Mouse (Mus musculus): ENCODE data around the gene Supt20.
"Not testable (repeated sequence)": the region's sequence is repeated elsewhere in the genome, so short reads cannot be mapped to it uniquely, and the experiment has no call there.

The Supt20 gene

DNA sequence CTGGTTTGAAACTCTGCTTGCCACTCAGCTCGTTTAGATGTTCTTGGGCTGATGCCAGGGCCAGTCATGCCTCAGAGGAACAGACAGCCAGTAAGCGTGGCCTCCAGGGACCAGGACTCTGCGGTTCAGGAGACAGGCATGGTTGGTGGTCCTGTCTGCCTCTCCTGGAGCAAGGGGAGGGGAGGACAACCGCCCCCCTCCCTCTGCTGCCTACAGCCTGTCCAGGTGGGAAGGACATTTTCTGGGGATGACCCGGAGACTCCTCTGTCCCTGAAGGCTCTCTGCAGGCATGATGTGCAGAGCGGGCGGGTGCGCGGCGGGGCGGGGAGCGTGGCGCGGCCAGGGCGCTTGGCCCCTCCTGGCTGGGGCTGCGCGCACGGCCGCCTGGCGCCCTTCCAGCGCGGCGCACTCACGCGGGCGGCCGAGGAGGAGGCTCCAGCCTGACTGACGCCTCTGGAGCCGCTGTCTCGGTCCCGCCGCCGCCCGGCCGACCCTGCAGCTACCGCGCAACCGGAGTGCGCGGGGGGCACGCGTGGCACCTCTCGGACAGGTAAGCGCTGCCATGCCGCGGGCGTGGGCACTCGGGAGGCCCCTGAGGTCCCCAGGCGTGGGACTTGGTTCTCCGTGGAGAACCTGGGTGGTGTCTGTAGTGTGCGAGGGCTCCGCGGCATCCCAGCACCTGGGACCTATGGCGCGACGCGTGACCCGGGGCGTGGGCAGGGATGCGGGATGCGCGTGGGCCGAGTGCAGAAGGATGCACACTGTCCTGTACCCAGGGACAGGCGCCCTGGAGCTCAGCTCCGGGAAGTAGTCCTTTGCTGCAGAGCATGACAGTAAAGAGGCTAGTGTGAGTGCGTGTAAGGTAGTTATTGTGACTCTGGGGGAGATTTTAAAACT, 62.8 kb downstream of the Supt20 start, which contains the start of gene Smad9:
Gene Smad9, plus strand, starts transcription at position 438 of the 897 bp plus-strand sequence.
- H3K4me3 ChIP-seq (replicated peaks; ENCODE audit: low read length): peak within 1 kb of the TSS; percentile 84
- peaks cover 58% of the 10 kb centered on the region for H3K27me3 ChIP-seq (ENCODE audit: insufficient read depth, low read length)
- peaks cover 7% of the 10 kb centered on the region for H3K36me3 ChIP-seq (ENCODE audit: insufficient read depth, low read length)
- H3K9me3 ChIP-seq (ENCODE audit: low read length): no peaks in the 10 kb centered on the region
- H3K4me1 ChIP-seq (replicated peaks; ENCODE audit: low read depth, low read length): peaks cover 9% of the 10 kb centered on the region
- TF ChIP-seq POU5F1 (IDR thresholded peaks at IDR 0.05; ENCODE audit: borderline replicate concordance, low read length) (no peak), NANOG (IDR thresholded peaks at IDR 0.05; ENCODE audit: borderline replicate concordance, low read length) (no peak), CTCF (conservative IDR thresholded peaks at IDR 0.05; ENCODE audit: low read length) (no peak)

DNA sequence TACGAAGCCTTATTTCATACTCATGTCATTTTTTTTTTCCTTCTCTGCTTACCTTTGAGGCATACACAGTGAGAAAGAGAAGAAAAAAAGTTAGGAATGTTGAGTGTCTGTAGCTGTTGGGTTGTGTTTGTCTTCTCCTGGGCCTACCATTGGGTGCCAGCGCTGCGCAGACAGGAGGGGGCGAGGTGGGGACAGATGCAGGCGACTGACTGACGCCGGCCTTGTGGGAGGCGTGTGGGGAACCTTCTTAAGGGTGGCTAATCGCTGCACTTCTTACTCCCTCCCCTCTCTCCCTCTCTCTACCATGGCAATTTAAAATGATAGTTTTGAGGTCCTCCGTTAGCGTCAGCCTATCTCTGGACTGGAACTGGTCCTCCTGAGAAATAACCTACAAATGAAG, 63.5 kb downstream of the Supt20 start:
- H3K36me3 ChIP-seq (ENCODE audit: insufficient read depth, low read length): 0 out of 2 replicates have a peak, but pooled peaks cover 1% of the 10 kb centered on the region
- peaks cover 60% of the 10 kb centered on the region for H3K27me3 ChIP-seq (ENCODE audit: insufficient read depth, low read length)
- no peak for TF ChIP-seq POU5F1 (IDR thresholded peaks at IDR 0.05; ENCODE audit: borderline replicate concordance, low read length)
- TF ChIP-seq CTCF (conservative IDR thresholded peaks at IDR 0.05; ENCODE audit: low read length): no peak
- TF ChIP-seq NANOG (IDR thresholded peaks at IDR 0.05; ENCODE audit: borderline replicate concordance, low read length): no peak
- peak overlapping the region; percentile 84 for H3K4me3 ChIP-seq (replicated peaks; ENCODE audit: low read length)
- H3K9me3 ChIP-seq (ENCODE audit: low read length): no peaks in the 10 kb centered on the region
- peaks cover 9% of the 10 kb centered on the region for H3K4me1 ChIP-seq (replicated peaks; ENCODE audit: low read depth, low read length)

- Histone ChIP-seq H3K27me3 (ENCODE audit: insufficient read depth, low read length) (peaks cover 59% of the 10 kb centered on the region), H3K9me3 (ENCODE audit: low read length) (peaks cover 1% of the 10 kb centered on the region; the same call in 1 of the 2 replicates), H3K4me3 (replicated peaks; ENCODE audit: low read length) (no peak overlapping the region), H3K36me3 (ENCODE audit: insufficient read depth, low read length) (no peaks in the 10 kb centered on the region), H3K4me1 (replicated peaks; ENCODE audit: low read depth, low read length) (peaks cover 9% of the 10 kb centered on the region)
- TF ChIP-seq POU5F1 (IDR thresholded peaks at IDR 0.05; ENCODE audit: borderline replicate concordance, low read length) (no peak), NANOG (IDR thresholded peaks at IDR 0.05; ENCODE audit: borderline replicate concordance, low read length) (no peak), CTCF (conservative IDR thresholded peaks at IDR 0.05; ENCODE audit: low read length) (no peak)
Observed at GRCm38 (mm10) chr3:54757446-54757845, 64.8 kb downstream of the Supt20 start.

DNA sequence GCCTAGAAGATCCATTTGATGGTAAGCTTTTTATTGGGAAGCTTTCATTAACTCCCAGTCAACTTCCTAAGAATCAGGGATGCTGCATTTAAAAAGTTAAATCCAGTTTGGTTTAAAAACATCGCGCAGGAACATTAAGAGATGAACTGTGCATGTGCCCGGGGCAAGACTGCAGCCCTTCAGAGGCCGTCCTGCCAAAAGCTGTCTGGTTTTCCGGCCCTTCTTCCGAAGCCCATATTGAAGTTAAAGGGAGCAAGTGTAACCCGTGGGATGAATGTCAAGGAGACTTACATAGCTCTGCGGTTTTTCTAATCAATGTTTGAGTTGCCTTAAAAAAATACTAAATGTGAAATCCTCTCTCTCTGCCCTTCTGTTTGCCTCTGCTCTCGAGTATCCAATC, 66.6 kb downstream of the Supt20 start:
- H3K27me3 ChIP-seq (ENCODE audit: insufficient read depth, low read length): peaks cover 47% of the 10 kb centered on the region
- H3K4me1 ChIP-seq (replicated peaks; ENCODE audit: low read depth, low read length): peaks cover 15% of the 10 kb centered on the region
- H3K4me3 ChIP-seq (replicated peaks; ENCODE audit: low read length): no peak overlapping the region
- TF ChIP-seq NANOG (IDR thresholded peaks at IDR 0.05; ENCODE audit: borderline replicate concordance, low read length): no peak
- no peak for TF ChIP-seq POU5F1 (IDR thresholded peaks at IDR 0.05; ENCODE audit: borderline replicate concordance, low read length)
- no peak for TF ChIP-seq CTCF (conservative IDR thresholded peaks at IDR 0.05; ENCODE audit: low read length)
- no peaks in the 10 kb centered on the region for H3K36me3 ChIP-seq (ENCODE audit: insufficient read depth, low read length)
- H3K9me3 ChIP-seq (ENCODE audit: low read length): peaks cover 4% of the 10 kb centered on the region; the same call in 1 of the 2 replicates

DNA sequence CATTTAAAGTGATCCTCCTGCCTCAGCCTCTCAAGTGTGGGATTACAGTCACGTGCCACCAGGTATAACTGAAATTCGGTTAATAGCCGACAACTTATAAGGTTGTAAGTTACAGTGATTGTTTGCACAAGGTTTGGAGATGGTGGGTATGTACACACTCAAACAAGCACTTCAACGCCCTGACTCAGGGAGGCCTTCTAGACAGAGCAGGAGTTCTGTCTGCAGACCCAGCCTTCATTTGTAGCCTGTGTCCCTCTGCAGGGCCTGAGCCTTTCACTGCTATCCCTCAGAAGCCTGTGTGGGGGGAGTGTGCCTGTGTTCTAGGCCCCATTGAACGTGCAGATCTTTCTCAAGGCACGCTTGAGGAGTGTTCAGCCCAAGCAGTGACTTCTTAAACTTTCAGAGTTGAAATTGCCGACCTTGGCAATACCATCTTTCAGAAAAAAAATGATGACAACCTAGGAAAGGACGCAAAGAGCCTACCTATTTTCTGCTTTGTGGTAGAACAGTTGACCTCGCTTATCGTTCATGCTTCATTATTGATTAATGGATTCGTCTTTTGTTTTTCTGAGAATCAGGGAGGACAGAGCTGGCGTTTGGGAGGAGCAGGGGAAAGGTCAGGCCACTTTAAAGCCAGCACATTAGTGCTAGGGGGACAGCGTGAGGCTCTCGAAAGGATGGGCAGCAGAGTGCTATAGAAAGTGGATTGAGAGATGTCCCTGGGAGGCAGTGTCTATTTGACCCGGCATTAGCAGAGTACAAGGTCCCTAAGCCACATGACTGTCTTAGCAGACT, 67.9 kb downstream of the Supt20 start:
- Histone ChIP-seq H3K9me3 (ENCODE audit: low read length) (peaks cover 4% of the 10 kb centered on the region; the same call in 1 of the 2 replicates), H3K27me3 (ENCODE audit: insufficient read depth, low read length) (peaks cover 39% of the 10 kb centered on the region), H3K4me1 (replicated peaks; ENCODE audit: low read depth, low read length) (peaks cover 21% of the 10 kb centered on the region), H3K4me3 (replicated peaks; ENCODE audit: low read length) (no peak overlapping the region), H3K36me3 (ENCODE audit: insufficient read depth, low read length) (no peaks in the 10 kb centered on the region)
- TF ChIP-seq NANOG (IDR thresholded peaks at IDR 0.05; ENCODE audit: borderline replicate concordance, low read length) (no peak), CTCF (conservative IDR thresholded peaks at IDR 0.05; ENCODE audit: low read length) (no peak), POU5F1 (IDR thresholded peaks at IDR 0.05; ENCODE audit: borderline replicate concordance, low read length) (no peak)

DNA sequence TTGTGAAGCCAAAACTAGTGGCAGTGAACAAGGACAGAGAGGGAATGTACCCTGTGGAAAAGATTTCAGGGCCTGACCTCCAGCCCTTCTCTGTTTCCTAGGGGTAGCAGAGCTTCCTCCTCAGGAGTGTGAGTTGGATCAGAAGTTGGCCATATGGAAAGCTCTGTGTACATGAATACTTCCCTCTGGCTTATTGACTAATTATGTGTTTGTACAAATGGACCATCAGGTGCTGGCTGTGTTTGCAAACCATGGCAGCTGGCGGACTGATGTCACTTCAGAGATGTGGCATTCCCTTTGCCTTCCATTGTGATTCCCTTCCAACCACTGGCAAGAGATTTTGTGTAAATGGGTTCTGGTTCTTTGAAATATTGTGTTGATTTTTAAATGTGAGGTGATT, 68.7 kb downstream of the Supt20 start:
- Histone ChIP-seq H3K9me3 (ENCODE audit: low read length) (peaks cover 7% of the 10 kb centered on the region; the same call in 1 of the 2 replicates), H3K27me3 (ENCODE audit: insufficient read depth, low read length) (peaks cover 32% of the 10 kb centered on the region), H3K4me3 (replicated peaks; ENCODE audit: low read length) (no peak overlapping the region), H3K36me3 (ENCODE audit: insufficient read depth, low read length) (no peaks in the 10 kb centered on the region), H3K4me1 (replicated peaks; ENCODE audit: low read depth, low read length) (peaks cover 14% of the 10 kb centered on the region)
- TF ChIP-seq CTCF (conservative IDR thresholded peaks at IDR 0.05; ENCODE audit: low read length): no peak
- TF ChIP-seq NANOG (IDR thresholded peaks at IDR 0.05; ENCODE audit: borderline replicate concordance, low read length): no peak
- no peak for TF ChIP-seq POU5F1 (IDR thresholded peaks at IDR 0.05; ENCODE audit: borderline replicate concordance, low read length)

- H3K9me3 ChIP-seq (ENCODE audit: low read length): peaks cover 7% of the 10 kb centered on the region; the same call in 1 of the 2 replicates
- TF ChIP-seq POU5F1 (IDR thresholded peaks at IDR 0.05; ENCODE audit: borderline replicate concordance, low read length) (no peak), NANOG (IDR thresholded peaks at IDR 0.05; ENCODE audit: borderline replicate concordance, low read length) (no peak), CTCF (conservative IDR thresholded peaks at IDR 0.05; ENCODE audit: low read length) (no peak)
Observed at GRCm38 (mm10) chr3:54764418-54764817, 71.8 kb downstream of the Supt20 start.

DNA sequence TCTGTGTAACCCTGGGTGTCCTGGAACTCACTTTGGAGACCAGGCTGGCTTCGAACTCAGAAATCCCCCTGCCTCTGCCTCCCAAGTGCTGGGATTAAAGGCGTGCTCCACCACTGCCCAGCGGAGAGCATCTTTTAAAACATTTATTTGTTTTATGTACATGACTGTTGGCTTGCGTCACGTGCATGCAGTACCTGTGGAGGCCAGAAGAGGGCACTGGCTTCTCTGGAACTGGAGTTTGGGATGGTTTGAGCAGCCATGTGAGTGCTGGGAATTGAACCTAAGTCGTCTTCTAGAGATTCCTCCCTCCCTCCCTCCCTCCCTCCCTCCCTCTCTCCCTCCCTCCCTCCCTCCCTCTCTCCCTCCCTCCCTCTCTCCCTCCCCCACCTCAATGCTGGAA, 72.9 kb downstream of the Supt20 start:
- Histone ChIP-seq H3K27me3 (ENCODE audit: insufficient read depth, low read length) (peaks cover 20% of the 10 kb centered on the region), H3K4me1 (replicated peaks; ENCODE audit: low read depth, low read length) (peaks cover 19% of the 10 kb centered on the region)
- H3K4me3 ChIP-seq (replicated peaks; ENCODE audit: low read length); H3K9me3 ChIP-seq (ENCODE audit: low read length); H3K36me3 ChIP-seq (ENCODE audit: insufficient read depth, low read length): not testable (repeated sequence)
- TF ChIP-seq CTCF (conservative IDR thresholded peaks at IDR 0.05; ENCODE audit: low read length): peak; percentile 55

More at GRCm38 (mm10) chr3:54764418-54764817, 71.8 kb downstream of the Supt20 start:
- H3K36me3 ChIP-seq (ENCODE audit: insufficient read depth, low read length): no peaks in the 10 kb centered on the region
- H3K27me3 ChIP-seq (ENCODE audit: insufficient read depth, low read length): peaks cover 19% of the 10 kb centered on the region
- H3K4me1 ChIP-seq (replicated peaks; ENCODE audit: low read depth, low read length): peaks cover 19% of the 10 kb centered on the region
- H3K4me3 ChIP-seq (replicated peaks; ENCODE audit: low read length): no peak overlapping the region

All from E14TG2a.4 (cell line).